9 mouse cellular contexts compared by ENCODE assay signal in genomic region chr13:91893132-91893531, GRCm38 (mm10). TPM values are rescaled to one million over a fixed set of nuclear protein-coding genes. Genes with fewer than 3 reads are reported as not detected.
DNase-seq lines count a peak whose midpoint lies in the region; ATAC-seq and TF ChIP-seq lines count a peak whose summit lies in the region.
"Had no signal": no experiment of that assay in that cellular context is flagged by ENCODE, and none has a peak within 500 bp of the region (broad histone marks: within the 10 kb centered on the region; RNA-seq: fewer than 3 reads in every experiment).

No protein-coding gene starts in this region.

- no peaks in the 10 kb centered on the region for H3K4me1 ChIP-seq in hindbrain, postnatal 0 days (ENCODE audit: insufficient read depth, low read length)
- no peaks in the 10 kb centered on the region for H3K4me1 ChIP-seq in hindbrain, embryonic 11.5 days (replicated peaks; ENCODE audit: control insufficient read depth, insufficient read depth, low read length)
- H3K4me1 ChIP-seq: hindbrain, embryonic 15.5 days had no signal

- TF ChIP-seq CTCF in hindbrain, postnatal 0 days (IDR thresholded peaks at IDR 0.05; ENCODE audit: low read depth): peak; percentile 73

- H3K4me2 ChIP-seq in hindbrain, postnatal 0 days (ENCODE audit: low read depth, low read length): no peak overlapping the region
- no peak overlapping the region for H3K4me2 ChIP-seq in hindbrain, embryonic 11.5 days (replicated peaks; ENCODE audit: low read depth, low read length)
- H3K4me2 ChIP-seq: hindbrain, embryonic 15.5 days had no signal

- H3K27me3 ChIP-seq in hindbrain, postnatal 0 days (ENCODE audit: insufficient read depth, low read length): no peaks in the 10 kb centered on the region
- H3K27me3 ChIP-seq in hindbrain, embryonic 11.5 days (ENCODE audit: control insufficient read depth, insufficient read depth, low read length): no peaks in the 10 kb centered on the region
- H3K27me3 ChIP-seq: hindbrain, embryonic 15.5 days had no signal

- H3K27ac ChIP-seq in hindbrain, postnatal 0 days: no peak overlapping the region
- no peak overlapping the region for H3K27ac ChIP-seq in hindbrain, embryonic 11.5 days (ENCODE audit: low read depth, low read length)
- H3K27ac ChIP-seq: hindbrain, embryonic 15.5 days had no signal

- ATAC-seq in hindbrain, postnatal 0 days: peak; percentile 58
- no peak for ATAC-seq in hindbrain, embryonic 11.5 days (ENCODE audit: low FRiP score)

- DNase-seq in hindbrain, postnatal 0 days (ENCODE audit: low spot score): peak; percentile 58
- no peak for DNase-seq in hindbrain, embryonic 11.5 days (ENCODE audit: low spot score)
- DNase-seq in 416B (ENCODE audit: low read depth): peak; percentile 75
- DNase-seq in CD4-positive helper T cell, adult 2 months (ENCODE audit: low read depth, low spot score): peak; percentile 21
- DNase-seq in embryo, embryonic 11 days: peak; percentile 38
- DNase-seq in ovary, adult 18-20 months (ENCODE audit: low spot score): no peak
- no peak for DNase-seq in ovary, postnatal 14 days (ENCODE audit: low spot score)
- DNase-seq: cerebellum, adult 9-10 months had no signal

- 76% methylated on average over 6 of the region's 6 CpGs for WGBS in hindbrain, postnatal 0 days
- WGBS in hindbrain, embryonic 11.5 days: 83% methylated on average over 6 of the region's 6 CpGs

- no peaks in the 10 kb centered on the region for H3K36me3 ChIP-seq in hindbrain, postnatal 0 days (ENCODE audit: insufficient read depth, low read length)
- H3K36me3 ChIP-seq in hindbrain, embryonic 11.5 days (ENCODE audit: control insufficient read depth, insufficient read depth, low read length): no peaks in the 10 kb centered on the region
- H3K36me3 ChIP-seq: hindbrain, embryonic 15.5 days had no signal

- no peak overlapping the region for H3K9ac ChIP-seq in hindbrain, postnatal 0 days (replicated peaks; ENCODE audit: low read length)
- no peak overlapping the region for H3K9ac ChIP-seq in hindbrain, embryonic 11.5 days (ENCODE audit: low read depth, low read length)
- H3K9ac ChIP-seq: hindbrain, embryonic 15.5 days had no signal

- H3K9me3 ChIP-seq in hindbrain, postnatal 0 days (ENCODE audit: low read length): no peaks in the 10 kb centered on the region
- H3K9me3 ChIP-seq in hindbrain, embryonic 11.5 days (ENCODE audit: control insufficient read depth, low read length): no peaks in the 10 kb centered on the region
- H3K9me3 ChIP-seq: hindbrain, embryonic 15.5 days had no signal

- H3K4me3 ChIP-seq in hindbrain, postnatal 0 days (ENCODE audit: low read length): no peak overlapping the region
- no peak overlapping the region for H3K4me3 ChIP-seq in hindbrain, embryonic 11.5 days (ENCODE audit: low read depth, low read length)
- H3K4me3 ChIP-seq: hindbrain, embryonic 15.5 days had no signal

RNA-seq across cellular contexts. Expression of gene Ckmt2, which starts 16.4 kb away (rescaled TPM):
- total RNA-seq in hindbrain, postnatal 0 days (2014; rRNA removed): 2.3 TPM in 1 of 2 replicates, not detected in the other
- 0.11 and 0.19 TPM in 2 replicates for polyA plus RNA-seq in hindbrain, postnatal 0 days (2015; fragmentation: Nextera tagmentation; extraction: Ambion mirVana)
- not detected in 2 replicates for polyA plus RNA-seq in hindbrain, embryonic 11.5 days (2014; fragmentation: Nextera tagmentation; extraction: Ambion mirVana)
- polyA plus RNA-seq: hindbrain, embryonic 15.5 days had no signal

Comparison
In these comparisons a context has a peak if more than half of its experiments do, and no peak if none do; other contexts are left out.
1. DNase-seq: peak in hindbrain, postnatal 0 days (single experiment), 416B (single experiment), CD4-positive helper T cell, adult 2 months (single experiment) and embryo, embryonic 11 days (single experiment); none in hindbrain, embryonic 11.5 days (single experiment), ovary, adult 18-20 months (single experiment) and ovary, postnatal 14 days (single experiment).